ENCODE assay signal across 15 mouse cellular contexts in genomic region chr10:81452947-81453288, GRCm38 (mm10). TPM values are rescaled to one million over a fixed set of nuclear protein-coding genes. Genes with fewer than 3 reads are reported as not detected.
DNase-seq lines count a peak whose midpoint lies in the region; ATAC-seq and TF ChIP-seq lines count a peak whose summit lies in the region.
"Had no signal": no experiment of that assay in that cellular context is flagged by ENCODE, and none has a peak within 500 bp of the region (broad histone marks: within the 10 kb centered on the region; RNA-seq: fewer than 3 reads in every experiment).

No protein-coding gene starts in this region.

- H3K4me1 ChIP-seq in forebrain, embryonic 10.5 days, result peaks cover 6% of the 10 kb centered on the region
- no peaks in the 10 kb centered on the region for H3K4me1 ChIP-seq in forebrain, postnatal 0 days (ENCODE audit: insufficient read depth)
- no peaks in the 10 kb centered on the region for H3K4me1 ChIP-seq in liver, postnatal 0 days (ENCODE audit: insufficient read depth)
- peaks cover 6% of the 10 kb centered on the region for H3K4me1 ChIP-seq in liver, embryonic 12.5 days
- H3K4me1 ChIP-seq: midbrain, embryonic 13.5 days had no signal

- peak; percentile 23 for DNase-seq in forebrain, embryonic 10.5 days (ENCODE audit: extremely low spot score, low spot score)
- DNase-seq in forebrain, postnatal 0 days, result no peak
- DNase-seq in liver, postnatal 0 days, result peak; percentile 14
- peak; percentile 44 for DNase-seq in testis, postnatal 10 days (ENCODE audit: low spot score)
- DNase-seq in testis, postnatal 14 days (ENCODE audit: low spot score), result no peak
- no peak for DNase-seq in thymus, postnatal 10 days (ENCODE audit: low spot score in 2 of 2)
- DNase-seq in urinary bladder, postnatal 36 days (ENCODE audit: low spot score in 2 of 2), result no peak
- DNase-seq: kidney, adult 18-20 months; kidney, postnatal 4 days had no signal

- ATAC-seq in forebrain, postnatal 0 days, result no peak
- ATAC-seq in liver, postnatal 0 days, result no peak
- ATAC-seq in liver, embryonic 12.5 days, result no peak
- ATAC-seq: activated CD4-positive, CD25-positive, alpha-beta regulatory T cell, adult 4 months; midbrain, embryonic 13.5 days had no signal

- H3K4me2 ChIP-seq in forebrain, postnatal 0 days (ENCODE audit: low read depth), result no peak overlapping the region
- H3K4me2 ChIP-seq in liver, postnatal 0 days (ENCODE audit: low read depth, low read length), result no peak overlapping the region
- H3K4me2 ChIP-seq in liver, embryonic 12.5 days, result no peak overlapping the region
- H3K4me2 ChIP-seq: liver, embryonic 15.5 days; midbrain, embryonic 13.5 days; neural tube, embryonic 13.5 days had no signal

- no peaks in the 10 kb centered on the region for H3K36me3 ChIP-seq in forebrain, embryonic 10.5 days (replicated peaks)
- no peaks in the 10 kb centered on the region for H3K36me3 ChIP-seq in forebrain, postnatal 0 days (ENCODE audit: insufficient read depth)
- no peaks in the 10 kb centered on the region for H3K36me3 ChIP-seq in liver, postnatal 0 days (replicated peaks; ENCODE audit: insufficient read depth, low read length)
- H3K36me3 ChIP-seq in liver, embryonic 12.5 days, result no peaks in the 10 kb centered on the region
- H3K36me3 ChIP-seq: liver, embryonic 15.5 days; midbrain, embryonic 13.5 days; neural tube, embryonic 13.5 days had no signal

- WGBS in forebrain, embryonic 10.5 days, result 6% methylated on average over 14 of the region's 14 CpGs
- WGBS in forebrain, postnatal 0 days, result 5% methylated on average over 14 of the region's 14 CpGs
- WGBS in liver, postnatal 0 days (ENCODE audit: insufficient replicate concordance), result 2% methylated on average over 14 of the region's 14 CpGs
- 5% methylated on average over 14 of the region's 14 CpGs for WGBS in liver, embryonic 12.5 days (ENCODE audit: insufficient replicate concordance)

- no peak overlapping the region for H3K9ac ChIP-seq in forebrain, postnatal 0 days
- H3K9ac ChIP-seq in liver, postnatal 0 days (replicated peaks), result no peak overlapping the region
- no peak overlapping the region for H3K9ac ChIP-seq in liver, embryonic 12.5 days
- H3K9ac ChIP-seq: liver, embryonic 15.5 days; neural tube, embryonic 13.5 days had no signal

- peaks cover 78% of the 10 kb centered on the region for H3K27me3 ChIP-seq in forebrain, embryonic 10.5 days (ENCODE audit: poor library complexity, severe bottlenecking)
- peaks cover 35% of the 10 kb centered on the region for H3K27me3 ChIP-seq in forebrain, postnatal 0 days (ENCODE audit: insufficient read depth, low read length)
- H3K27me3 ChIP-seq in liver, postnatal 0 days (ENCODE audit: insufficient read depth, low read length), result peaks cover 60% of the 10 kb centered on the region
- H3K27me3 ChIP-seq in liver, embryonic 12.5 days (replicated peaks), result peaks cover 83% of the 10 kb centered on the region

- no peak overlapping the region for H3K27ac ChIP-seq in forebrain, embryonic 10.5 days
- H3K27ac ChIP-seq in forebrain, postnatal 0 days (ENCODE audit: low read depth, low read length), result no peak overlapping the region
- H3K27ac ChIP-seq in liver, postnatal 0 days (ENCODE audit: low read depth), result no peak overlapping the region
- H3K27ac ChIP-seq in liver, embryonic 12.5 days, result no peak overlapping the region
- H3K27ac ChIP-seq: liver, embryonic 15.5 days; midbrain, embryonic 13.5 days; neural tube, embryonic 13.5 days had no signal

- TF ChIP-seq EP300 in liver, postnatal 0 days (IDR thresholded peaks at IDR 0.05; ENCODE audit: low read depth), result no peak

- H3K4me3 ChIP-seq in forebrain, embryonic 10.5 days, result no peak overlapping the region
- H3K4me3 ChIP-seq in forebrain, postnatal 0 days (ENCODE audit: low read depth, low read length), result no peak overlapping the region
- H3K4me3 ChIP-seq in liver, postnatal 0 days (ENCODE audit: low read depth, low read length), result no peak overlapping the region
- H3K4me3 ChIP-seq in liver, embryonic 12.5 days, result no peak overlapping the region
- H3K4me3 ChIP-seq: liver, embryonic 15.5 days; midbrain, embryonic 13.5 days; neural tube, embryonic 13.5 days had no signal

- H3K9me3 ChIP-seq in forebrain, embryonic 10.5 days, result no peaks in the 10 kb centered on the region
- H3K9me3 ChIP-seq in forebrain, postnatal 0 days (ENCODE audit: low read length), result no peaks in the 10 kb centered on the region
- H3K9me3 ChIP-seq in liver, postnatal 0 days (ENCODE audit: low read length), result no peaks in the 10 kb centered on the region
- H3K9me3 ChIP-seq in liver, embryonic 12.5 days (replicated peaks), result no peaks in the 10 kb centered on the region
- H3K9me3 ChIP-seq: liver, embryonic 15.5 days; midbrain, embryonic 13.5 days; neural tube, embryonic 13.5 days had no signal

- TF ChIP-seq CTCF in forebrain, postnatal 0 days (IDR thresholded peaks at IDR 0.05; ENCODE audit: low read depth), result no peak
- no peak for TF ChIP-seq CTCF in liver, postnatal 0 days (IDR thresholded peaks at IDR 0.05; ENCODE audit: low read depth)

RNA-seq across cellular contexts. Expression of gene Nfic, which starts 2.5 kb away (rescaled TPM):
- polyA plus RNA-seq in forebrain, embryonic 10.5 days (2016; fragmentation: Nextera tagmentation; extraction: Ambion mirVana), result 7.3 and 8.6 TPM in 2 replicates
- 9.0 and 14.5 TPM in 2 replicates for total RNA-seq in forebrain, postnatal 0 days (2014; rRNA removed)
- polyA plus RNA-seq in forebrain, postnatal 0 days (2015; fragmentation: Nextera tagmentation; extraction: Ambion mirVana), result 14.8 and 23.1 TPM in 2 replicates
- polyA plus RNA-seq in liver, postnatal 0 days (2015; fragmentation: Nextera tagmentation; extraction: Ambion mirVana), result 19.6 and 21.1 TPM in 2 replicates
- 10.1 and 10.2 TPM in 2 replicates for polyA plus RNA-seq in liver, embryonic 12.5 days (2016; fragmentation: Nextera tagmentation; extraction: Ambion mirVana)

RNA-seq across cellular contexts. Expression of gene Celf5, which starts 29.6 kb away (rescaled TPM):
- polyA plus RNA-seq in forebrain, embryonic 10.5 days (2016; fragmentation: Nextera tagmentation; extraction: Ambion mirVana), result 3.1 and 5.6 TPM in 2 replicates
- total RNA-seq in forebrain, postnatal 0 days (2014; rRNA removed), result 122 and 166 TPM in 2 replicates
- polyA plus RNA-seq in forebrain, postnatal 0 days (2015; fragmentation: Nextera tagmentation; extraction: Ambion mirVana), result 59.9 and 71.3 TPM in 2 replicates
- not detected in 2 replicates for polyA plus RNA-seq in liver, postnatal 0 days (2015; fragmentation: Nextera tagmentation; extraction: Ambion mirVana)
- polyA plus RNA-seq in liver, embryonic 12.5 days (2016; fragmentation: Nextera tagmentation; extraction: Ambion mirVana), result 0.05 and 0.06 TPM in 2 replicates
- total RNA-seq: granulocyte monocyte progenitor cell, adult 5-6 weeks had no signal
- polyA plus RNA-seq: liver, embryonic 15.5 days had no signal

RNA-seq across cellular contexts. Expression of gene Ncln, which starts 43.3 kb away (rescaled TPM):
- polyA plus RNA-seq in forebrain, embryonic 10.5 days (2016; fragmentation: Nextera tagmentation; extraction: Ambion mirVana), result 88.2 and 90.4 TPM in 2 replicates
- total RNA-seq in forebrain, postnatal 0 days (2014; rRNA removed), result 83.3 and 105 TPM in 2 replicates
- 57.1 and 65.0 TPM in 2 replicates for polyA plus RNA-seq in forebrain, postnatal 0 days (2015; fragmentation: Nextera tagmentation; extraction: Ambion mirVana)
- 29.2 and 30.6 TPM in 2 replicates for polyA plus RNA-seq in liver, postnatal 0 days (2015; fragmentation: Nextera tagmentation; extraction: Ambion mirVana)
- 59.9 and 62.7 TPM in 2 replicates for polyA plus RNA-seq in liver, embryonic 12.5 days (2016; fragmentation: Nextera tagmentation; extraction: Ambion mirVana)

RNA-seq across cellular contexts. Expression of gene S1pr4, which starts 47.0 kb away (rescaled TPM):
- polyA plus RNA-seq in forebrain, embryonic 10.5 days (2016; fragmentation: Nextera tagmentation; extraction: Ambion mirVana), result 0.32 and 0.33 TPM in 2 replicates
- total RNA-seq in forebrain, postnatal 0 days (2014; rRNA removed), result 0.38 TPM in 1 of 2 replicates, not detected in the other
- 0.31 and 0.39 TPM in 2 replicates for polyA plus RNA-seq in forebrain, postnatal 0 days (2015; fragmentation: Nextera tagmentation; extraction: Ambion mirVana)
- polyA plus RNA-seq in liver, postnatal 0 days (2015; fragmentation: Nextera tagmentation; extraction: Ambion mirVana), result 6.3 and 7.4 TPM in 2 replicates
- 3.1 and 3.3 TPM in 2 replicates for polyA plus RNA-seq in liver, embryonic 12.5 days (2016; fragmentation: Nextera tagmentation; extraction: Ambion mirVana)

Comparison
In these comparisons a context has a peak if more than half of its experiments do, and no peak if none do; other contexts are left out.
1. DNase-seq: peak in forebrain, embryonic 10.5 days (single experiment), liver, postnatal 0 days (single experiment) and testis, postnatal 10 days (single experiment); none in forebrain, postnatal 0 days (single experiment), testis, postnatal 14 days (single experiment), thymus, postnatal 10 days (0 of 2) and urinary bladder, postnatal 36 days (0 of 2).